ENCODE assay signal across 14 mouse cellular contexts in genomic region chr19:53889555-53889954, GRCm38 (mm10). TPM values are rescaled to one million over a fixed set of nuclear protein-coding genes. Genes with fewer than 3 reads are reported as not detected.
DNase-seq lines count a peak whose midpoint lies in the region; ATAC-seq lines count a peak whose summit lies in the region.
"Had no signal": no experiment of that assay in that cellular context is flagged by ENCODE, and none has a peak within 500 bp of the region (broad histone marks: within the 10 kb centered on the region; RNA-seq: fewer than 3 reads in every experiment).

No protein-coding gene starts in this region.

- no peak overlapping the region for H3K4me2 ChIP-seq in liver, embryonic 13.5 days
- H3K4me2 ChIP-seq: kidney, embryonic 15.5 days had no signal

- no peak for ATAC-seq in liver, embryonic 13.5 days (ENCODE audit: low read depth)
- ATAC-seq: hindbrain, postnatal 0 days; Patski had no signal

- no peak overlapping the region for H3K9ac ChIP-seq in liver, embryonic 13.5 days
- H3K9ac ChIP-seq: kidney, embryonic 15.5 days had no signal

- H3K4me3 ChIP-seq in liver, embryonic 13.5 days (replicated peaks) = no peak overlapping the region
- H3K4me3 ChIP-seq: kidney, embryonic 15.5 days had no signal

- no peaks in the 10 kb centered on the region for H3K36me3 ChIP-seq in liver, embryonic 13.5 days
- H3K36me3 ChIP-seq: kidney, embryonic 15.5 days had no signal

- 52% methylated on average over 5 of the region's 5 CpGs for WGBS in liver, embryonic 13.5 days (ENCODE audit: insufficient replicate concordance)

- H3K27me3 ChIP-seq in liver, embryonic 13.5 days = no peaks in the 10 kb centered on the region
- H3K27me3 ChIP-seq: kidney, embryonic 15.5 days had no signal

- H3K9me3 ChIP-seq in liver, embryonic 13.5 days (replicated peaks) = no peaks in the 10 kb centered on the region
- H3K9me3 ChIP-seq: kidney, embryonic 15.5 days had no signal

- peak; percentile 3 for DNase-seq in heart, postnatal 4 days
- no peak for DNase-seq in heart, adult 9 months (ENCODE audit: low spot score in 2 of 2)
- DNase-seq in CD4-positive helper T cell, adult 2 months (ENCODE audit: low read depth, low spot score) = peak; percentile 79
- no peak for DNase-seq in liver, embryonic 13.5 days
- DNase-seq in thymus, postnatal 0 days (ENCODE audit: low spot score) = peak; percentile 41
- no peak for DNase-seq in kidney, postnatal 14 days
- no peak for DNase-seq in cerebellum, adult 11-12 months
- no peak for DNase-seq in ovary, postnatal 10 days (ENCODE audit: low spot score)
- DNase-seq: adrenal gland, adult 8-10 months; lung, adult 2 months; spleen, adult 18-20 months had no signal

- peak overlapping the region; percentile 30; the same call in 1 of the 2 replicates for H3K27ac ChIP-seq in liver, embryonic 13.5 days
- H3K27ac ChIP-seq: hindbrain, postnatal 0 days; kidney, embryonic 15.5 days had no signal

- peaks cover 94% of the 10 kb centered on the region for H3K4me1 ChIP-seq in liver, embryonic 13.5 days (replicated peaks)

RNA-seq across cellular contexts. Expression of gene Pdcd4, which starts 2.5 kb away (rescaled TPM):
- total RNA-seq in heart, postnatal 4 days (2021) = 10 to 100 TPM; 19.9 to 22.3 TPM
- polyA plus RNA-seq in liver, embryonic 13.5 days (2015; fragmentation: Nextera tagmentation; extraction: Ambion mirVana) = 19.3 and 23.4 TPM in 2 replicates
- polyA plus RNA-seq in thymus, postnatal 0 days (2015; fragmentation: Nextera tagmentation; extraction: Ambion mirVana) = 156 and 182 TPM in 2 replicates

RNA-seq across cellular contexts. Expression of gene Shoc2, which starts 54.6 kb away (rescaled TPM):
- total RNA-seq in heart, postnatal 4 days (2021) = 10 to 100 TPM; 37.3 to 39.6 TPM
- 17.1 and 23.4 TPM in 2 replicates for polyA plus RNA-seq in liver, embryonic 13.5 days (2015; fragmentation: Nextera tagmentation; extraction: Ambion mirVana)
- 26.1 and 29.8 TPM in 2 replicates for polyA plus RNA-seq in thymus, postnatal 0 days (2015; fragmentation: Nextera tagmentation; extraction: Ambion mirVana)

RNA-seq across cellular contexts. Expression of gene Bbip1, which starts 54.9 kb away (rescaled TPM):
- total RNA-seq in heart, postnatal 4 days (2021) = 10 to 100 TPM; 36.5 to 40.3 TPM
- 58.6 and 66.2 TPM in 2 replicates for polyA plus RNA-seq in liver, embryonic 13.5 days (2015; fragmentation: Nextera tagmentation; extraction: Ambion mirVana)
- 136 and 139 TPM in 2 replicates for polyA plus RNA-seq in thymus, postnatal 0 days (2015; fragmentation: Nextera tagmentation; extraction: Ambion mirVana)

Comparison
In these comparisons a context has a peak if more than half of its experiments do, and no peak if none do; other contexts are left out.
1. DNase-seq: peak in heart, postnatal 4 days (single experiment), CD4-positive helper T cell, adult 2 months (single experiment) and thymus, postnatal 0 days (single experiment); none in heart, adult 9 months (0 of 2), liver, embryonic 13.5 days (single experiment), kidney, postnatal 14 days (single experiment), cerebellum, adult 11-12 months (single experiment) and ovary, postnatal 10 days (single experiment).